Mouse (Mus musculus): Measurements from ENCODE around the gene Itga2b.
"Not testable (repeated sequence)": the region's sequence is repeated elsewhere in the genome, so short reads cannot be mapped to it uniquely, and the experiment has no call there.

The Itga2b gene

GRCm38 (mm10) chr11:102415034-102415802, 54.7 kb downstream of the Itga2b start:
- no peak for DNase-seq (ENCODE audit: low spot score in 2 of 2)

GRCm38 (mm10) chr11:102413059-102413458, 56.9 kb downstream of the Itga2b start:
- no peak for DNase-seq (ENCODE audit: low spot score in 2 of 2)

- DNase-seq (ENCODE audit: low spot score in 2 of 2), result peak; percentile 90 to 92
These were observed 58.2 kb downstream of the Itga2b start for GRCm38 (mm10) chr11:102411704-102412103.

DNA sequence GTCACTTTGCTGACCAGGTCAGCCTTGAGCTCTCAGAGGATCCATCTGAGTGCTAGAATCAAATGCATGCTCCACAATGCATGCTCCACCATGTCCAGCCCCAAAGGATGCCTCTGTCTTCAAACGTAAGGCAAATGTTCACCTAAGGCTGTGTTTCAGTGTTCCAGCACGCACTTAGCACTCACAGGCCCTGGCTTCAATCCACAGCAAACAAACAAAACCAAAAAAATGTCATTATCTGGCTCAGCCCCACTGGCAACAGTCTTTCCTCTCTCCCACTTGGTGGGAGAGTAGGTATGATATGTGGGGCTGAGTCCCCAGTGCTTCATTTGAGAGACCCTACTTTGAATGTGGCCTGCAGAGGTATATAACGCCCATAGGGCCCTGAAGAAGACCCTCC, 58.9 kb downstream of the Itga2b start:
- DNase-seq (ENCODE audit: low spot score in 2 of 2), result no peak

DNA sequence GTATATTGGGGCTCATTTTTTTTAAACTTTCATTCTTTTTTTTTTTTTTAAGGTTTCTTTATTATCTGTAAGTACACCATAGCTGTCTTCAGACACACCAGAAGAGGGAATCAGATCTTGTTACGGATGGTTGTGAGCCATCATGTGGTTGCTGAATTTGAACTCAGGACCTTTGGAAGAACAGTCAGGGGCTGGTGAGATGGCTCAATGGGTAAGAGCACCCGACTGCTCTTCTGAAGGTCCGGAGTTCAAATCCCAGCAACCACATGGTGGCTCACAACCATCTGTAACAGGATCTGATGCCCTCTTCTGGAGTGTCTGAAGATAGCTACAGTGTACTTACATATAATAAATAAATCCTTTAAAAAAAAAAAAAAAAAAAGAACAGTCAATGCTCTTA, 59.6 kb downstream of the Itga2b start:
- DNase-seq (ENCODE audit: low spot score in 2 of 2), result not testable (repeated sequence)

- DNase-seq (ENCODE audit: low spot score in 2 of 2), result no peak
These were observed 60.1 kb downstream of the Itga2b start for GRCm38 (mm10) chr11:102409795-102410330.

DNA sequence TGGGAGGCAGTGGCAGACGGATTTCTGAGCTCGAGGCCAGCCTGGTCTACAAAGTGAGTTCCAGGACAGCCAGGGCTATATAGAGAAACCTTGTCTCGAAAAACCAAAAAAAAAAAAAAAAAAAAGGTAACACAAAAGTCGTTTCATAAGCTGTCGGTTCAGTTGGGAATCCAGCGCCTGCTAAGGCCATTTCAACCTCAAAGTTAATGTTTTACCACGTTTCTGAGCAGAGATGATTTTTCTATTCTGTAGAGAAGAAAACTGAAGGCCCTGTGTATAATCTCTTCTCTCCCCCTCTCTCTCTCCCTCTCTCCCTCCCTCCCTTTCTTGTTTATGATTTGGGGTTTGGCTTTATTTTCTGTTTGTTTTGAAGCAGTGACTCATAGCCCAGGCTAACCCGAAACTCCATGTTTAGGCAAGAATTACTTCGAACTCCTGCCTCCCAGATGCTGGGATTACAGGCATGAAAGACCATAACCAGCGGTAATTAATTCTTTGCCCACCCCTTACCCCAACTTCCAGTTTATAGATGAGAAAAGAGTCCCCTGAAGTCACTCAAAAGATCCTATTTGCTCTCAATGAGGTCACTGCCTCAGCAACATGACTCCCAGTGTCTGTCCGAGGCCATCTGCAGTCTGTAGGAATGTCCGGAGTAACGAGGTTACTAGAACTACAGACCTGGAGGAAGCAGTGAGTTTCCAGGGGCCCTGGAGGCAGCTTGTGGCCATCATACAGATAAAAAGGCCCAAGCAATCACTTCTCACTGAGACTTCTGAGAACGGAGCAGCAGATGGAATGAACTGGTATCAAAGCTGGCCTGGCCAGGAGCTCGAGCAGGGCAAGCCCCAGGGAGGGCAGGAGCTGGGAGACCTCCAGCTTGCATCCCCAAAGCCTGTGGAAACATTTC, 60.8 kb downstream of the Itga2b start:
- no peak for DNase-seq (ENCODE audit: low spot score in 2 of 2)

DNA sequence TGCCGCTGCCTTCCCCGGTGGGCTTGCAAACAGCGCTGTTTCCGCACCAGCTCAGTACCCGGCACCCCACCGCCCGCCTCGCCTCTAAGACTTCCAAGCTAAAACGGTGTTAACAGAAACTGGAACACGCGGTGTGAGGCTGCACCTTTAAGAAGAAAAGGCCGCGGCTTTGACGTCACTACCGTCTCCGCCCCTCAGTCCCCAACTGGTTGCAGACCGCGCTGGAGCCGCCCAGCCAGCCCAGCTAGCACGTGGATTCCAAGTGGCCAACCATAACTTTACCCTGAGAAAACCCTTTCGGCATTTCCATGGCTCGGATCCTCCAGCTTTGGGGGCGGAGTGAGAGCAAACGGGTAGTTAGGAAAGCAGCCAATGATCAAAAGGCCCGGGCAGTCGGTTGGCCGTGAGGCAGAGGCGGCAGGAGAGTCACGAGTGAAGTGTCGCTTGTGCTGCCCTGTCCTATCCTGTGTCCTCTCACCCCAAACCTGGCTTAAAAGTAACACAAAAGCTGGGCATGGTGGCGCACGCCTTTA, 61.5 kb downstream of the Itga2b start:
- DNase-seq (ENCODE audit: low spot score in 2 of 2), result peak; percentile 97 to 98

DNA sequence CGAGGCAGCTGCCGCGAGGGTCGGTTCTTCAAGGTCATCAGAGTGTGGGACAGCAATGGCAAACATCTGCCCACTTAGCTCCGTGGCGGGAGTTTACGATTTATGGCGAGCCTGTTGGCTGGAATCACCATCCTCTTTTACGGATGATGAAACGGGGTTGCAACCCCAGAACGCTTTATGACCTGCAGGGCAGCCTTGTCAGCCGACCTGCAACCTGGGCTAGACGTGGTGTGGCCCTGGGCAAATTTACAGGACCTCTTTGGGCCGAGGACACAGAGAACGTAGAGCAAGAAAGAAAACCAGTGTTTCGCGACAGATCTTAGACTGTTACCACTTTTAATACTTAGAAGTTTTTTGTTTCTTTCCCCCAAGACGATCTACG, 62.1 kb downstream of the Itga2b start, which contains the start of gene Slc25a39:
Slc25a39 (minus strand) TSS at position 113 of the 382 bp plus-strand sequence.
- no peak for DNase-seq (ENCODE audit: low spot score in 2 of 2)

DNA sequence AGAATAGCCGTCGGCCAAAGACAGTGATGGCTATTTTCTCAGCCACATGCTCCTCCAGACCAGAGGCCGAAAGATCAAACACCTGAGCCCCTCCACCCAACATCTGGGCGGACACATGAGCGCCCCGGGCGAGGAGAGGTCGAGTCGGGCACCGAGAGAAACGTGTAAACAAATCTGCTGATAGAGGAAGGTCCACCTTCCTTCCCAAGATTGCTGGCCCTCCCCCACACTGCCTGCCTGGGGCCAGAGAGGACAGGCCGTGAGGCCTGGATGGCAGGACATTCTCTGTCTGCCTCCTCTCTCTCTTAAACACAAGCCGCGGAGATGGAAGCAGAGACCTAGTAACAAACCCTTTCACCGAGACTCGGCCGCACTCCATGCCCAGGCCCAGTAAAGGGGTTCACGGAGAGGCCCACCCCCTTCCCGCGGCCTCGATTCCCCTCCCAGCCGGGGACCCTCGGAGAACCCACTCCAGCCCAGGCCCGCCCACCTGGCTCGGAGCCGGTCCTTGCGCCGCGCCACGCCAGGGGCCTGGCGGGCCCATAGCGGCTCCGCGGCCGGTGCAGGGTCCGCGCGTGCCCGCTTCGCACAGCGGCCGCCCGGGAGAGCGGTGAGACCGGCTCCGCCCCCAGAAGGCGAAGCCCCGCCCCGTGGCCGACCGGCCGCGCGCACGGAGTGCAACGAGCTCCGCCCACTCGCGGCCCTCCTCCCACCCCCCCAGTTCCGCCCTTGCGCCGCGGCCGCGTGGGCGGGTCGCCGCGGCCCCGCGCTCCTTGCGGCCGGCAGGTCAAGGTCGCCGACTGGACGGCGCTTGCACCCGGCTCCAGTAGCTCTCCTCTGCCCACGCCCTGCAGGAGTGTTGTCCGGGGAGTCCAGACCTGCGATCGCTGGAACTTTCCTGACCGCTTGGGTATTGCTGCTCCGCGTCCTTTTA, 62.8 kb downstream of the Itga2b start:
- peak; percentile 77 to 87 for DNase-seq (ENCODE audit: low spot score in 2 of 2)

DNA sequence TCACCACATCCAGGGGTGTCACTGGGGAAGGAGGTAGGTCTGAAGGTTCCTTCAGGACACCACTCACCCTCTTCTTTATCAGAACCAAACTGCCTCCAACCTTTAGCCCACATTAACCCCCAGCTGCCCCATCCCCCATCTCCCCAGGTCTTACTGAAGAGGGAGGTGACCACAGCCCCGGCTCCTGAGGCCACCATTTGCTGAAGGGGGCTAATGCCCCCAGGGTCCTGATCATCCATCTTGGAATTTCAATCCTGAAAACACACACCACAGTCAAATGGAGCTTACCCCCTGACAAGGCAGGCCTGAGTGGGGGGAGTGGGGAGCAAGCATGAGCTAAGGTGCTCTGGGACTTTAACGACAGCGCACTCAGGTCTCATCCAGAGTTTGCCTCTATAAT, 63.5 kb downstream of the Itga2b start:
- DNase-seq (ENCODE audit: low spot score in 2 of 2), result no peak

GRCm38 (mm10) chr11:102405544-102406285, 64.2 kb downstream of the Itga2b start:
- no peak for DNase-seq (ENCODE audit: low spot score in 2 of 2)

DNA sequence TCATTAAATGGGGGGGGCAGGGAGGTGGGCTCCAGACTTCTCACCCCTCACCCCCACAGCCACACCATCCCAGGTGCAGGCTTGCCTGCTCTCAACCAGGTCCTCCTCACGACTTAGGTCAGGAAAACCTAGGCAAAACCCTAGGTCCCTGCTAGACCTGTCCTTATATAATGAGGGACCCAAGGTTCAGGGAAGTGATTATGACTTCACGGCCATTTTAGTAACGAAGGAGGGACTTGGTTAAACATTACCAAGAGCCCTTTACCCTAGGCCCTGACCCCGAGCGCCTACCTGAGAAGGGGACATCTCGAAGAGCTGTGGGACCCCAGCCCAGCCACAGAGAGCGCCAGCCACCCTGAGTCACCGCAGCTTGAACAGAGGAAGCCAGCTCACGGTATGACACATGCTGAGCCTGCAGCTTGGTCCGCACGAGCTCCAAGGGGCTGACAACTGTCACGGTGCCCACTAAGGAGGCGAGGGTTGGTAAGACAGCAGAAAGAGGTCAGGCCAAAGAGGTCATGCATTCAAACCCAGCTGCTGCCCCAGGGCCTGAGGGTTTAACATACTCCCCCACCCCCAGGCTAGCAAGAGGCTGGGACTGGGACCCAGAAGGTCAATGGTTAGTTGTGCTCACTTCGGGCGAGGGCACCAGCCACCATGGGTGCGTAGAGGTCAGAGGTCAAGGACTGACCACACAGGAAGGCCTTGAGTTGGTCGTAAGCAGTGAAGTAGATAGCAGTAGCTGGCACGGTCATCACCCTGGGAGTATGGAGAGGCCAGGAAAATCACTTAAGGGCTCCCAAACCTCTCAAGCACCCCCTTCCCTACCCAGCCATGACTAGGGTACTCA, 65.5 kb downstream of the Itga2b start:
- DNase-seq (ENCODE audit: low spot score in 2 of 2), result no peak

GRCm38 (mm10) chr11:102403657-102404056, 66.3 kb downstream of the Itga2b start:
- DNase-seq (ENCODE audit: low spot score in 2 of 2), result no peak
